Mouse (Mus musculus): ENCODE results near the gene Itch.
"Not testable (repeated sequence)": the region's sequence is repeated elsewhere in the genome, so short reads cannot be mapped to it uniquely, and the experiment has no call there.

Gene Itch

GRCm38 (mm10) chr2:155133011-155133976 lies at the start of gene Itch:
TSS of gene Itch (plus strand) at chr2:155133509.
- DNase-seq (ENCODE audit: low spot score in 2 of 2), result peak; percentile 91 to 92

GRCm38 (mm10) chr2:155084546-155084945 lies 48.8 kb upstream of the Itch start:
- no peak for DNase-seq (ENCODE audit: low spot score in 2 of 2)

- no peak for DNase-seq (ENCODE audit: low spot score in 2 of 2)
Measured at GRCm38 (mm10) chr2:155086328-155086727, 47.0 kb upstream of the Itch start.

- no peak for DNase-seq (ENCODE audit: low spot score in 2 of 2)
Measured at GRCm38 (mm10) chr2:155088264-155088663, 45.0 kb upstream of the Itch start.

GRCm38 (mm10) chr2:155090909-155091742 lies 42.2 kb upstream of the Itch start:
- no peak for DNase-seq (ENCODE audit: low spot score in 2 of 2)

GRCm38 (mm10) chr2:155091743-155092075 lies 41.6 kb upstream of the Itch start:
- no peak for DNase-seq (ENCODE audit: low spot score in 2 of 2)

- no peak for DNase-seq (ENCODE audit: low spot score in 2 of 2)
Measured at GRCm38 (mm10) chr2:155093418-155093817, 39.9 kb upstream of the Itch start.

GRCm38 (mm10) chr2:155098720-155099380 lies 34.5 kb upstream of the Itch start:
- no peak for DNase-seq (ENCODE audit: low spot score in 2 of 2)

- no peak for DNase-seq (ENCODE audit: low spot score in 2 of 2)
Measured at GRCm38 (mm10) chr2:155099421-155099820, 33.9 kb upstream of the Itch start.

- no peak for DNase-seq (ENCODE audit: low spot score in 2 of 2)
Measured at GRCm38 (mm10) chr2:155099994-155100795, 33.1 kb upstream of the Itch start.

- DNase-seq (ENCODE audit: low spot score in 2 of 2), result no peak
Measured at GRCm38 (mm10) chr2:155100796-155101259, 32.5 kb upstream of the Itch start.

- no peak for DNase-seq (ENCODE audit: low spot score in 2 of 2)
Measured at GRCm38 (mm10) chr2:155101761-155102181, 31.5 kb upstream of the Itch start.

GRCm38 (mm10) chr2:155103607-155104006 lies 29.7 kb upstream of the Itch start:
- no peak for DNase-seq (ENCODE audit: low spot score in 2 of 2)

- DNase-seq (ENCODE audit: low spot score in 2 of 2), result not testable (repeated sequence)
Measured at GRCm38 (mm10) chr2:155107276-155107675, 26.0 kb upstream of the Itch start.

GRCm38 (mm10) chr2:155115216-155115830 lies 18.0 kb upstream of the Itch start:
- no peak for DNase-seq (ENCODE audit: low spot score in 2 of 2)

GRCm38 (mm10) chr2:155133977-155134860 lies 910 bp downstream of the Itch start:
- peak in 1 of 2 experiments; percentile 19 for DNase-seq (ENCODE audit: low spot score in 2 of 2)

GRCm38 (mm10) chr2:155135092-155135491 lies 1.8 kb downstream of the Itch start:
- DNase-seq (ENCODE audit: low spot score in 2 of 2), result no peak

- DNase-seq (ENCODE audit: low spot score in 2 of 2), result no peak
Measured at GRCm38 (mm10) chr2:155135534-155135933, 2.2 kb downstream of the Itch start.

- DNase-seq (ENCODE audit: low spot score in 2 of 2), result no peak
Measured at GRCm38 (mm10) chr2:155140986-155141385, 7.7 kb downstream of the Itch start.

All from frontal cortex, postnatal 36 days (tissue).